ENCODE assay signal across 8 mouse cellular contexts in genomic region chrX:77050401-77051381, GRCm38 (mm10).
DNase-seq lines count a peak whose midpoint lies in the region; ATAC-seq lines count a peak whose summit lies in the region.

No protein-coding gene starts in this region.

- peak; percentile 16 for DNase-seq in R1 (ENCODE audit: low read depth, low spot score)
- peak; percentile 69 for DNase-seq in adrenal gland, postnatal 14 days
- DNase-seq in frontal cortex, postnatal 10 days (ENCODE audit: low spot score in 2 of 2), result peak; percentile 19 to 21
- DNase-seq in kidney, postnatal 10 days, result peak; percentile 38
- peak; percentile 31 for DNase-seq in skeletal muscle tissue, adult 2 months (ENCODE audit: low read depth, low spot score)
- DNase-seq in B cell, adult 2 months, result no peak
- no peak for DNase-seq in urinary bladder, postnatal 4 days (ENCODE audit: low spot score in 2 of 2)

- H3K9ac ChIP-seq in midbrain, embryonic 13.5 days (replicated peaks), result no peak overlapping the region

- peak; percentile 95 for ATAC-seq in midbrain, embryonic 13.5 days

- H3K27ac ChIP-seq in midbrain, embryonic 13.5 days, result peak overlapping the region; percentile 22; the same call in 1 of the 2 replicates

- 37% methylated on average over 5 of the region's 5 CpGs for WGBS in midbrain, embryonic 13.5 days

- no peak overlapping the region for H3K4me3 ChIP-seq in midbrain, embryonic 13.5 days (replicated peaks)

- H3K27me3 ChIP-seq in midbrain, embryonic 13.5 days, result no peaks in the 10 kb centered on the region

- peaks cover 8% of the 10 kb centered on the region; the same call in 1 of the 2 replicates for H3K4me1 ChIP-seq in midbrain, embryonic 13.5 days (replicated peaks)

- H3K36me3 ChIP-seq in midbrain, embryonic 13.5 days, result no peaks in the 10 kb centered on the region

- H3K9me3 ChIP-seq in midbrain, embryonic 13.5 days, result no peaks in the 10 kb centered on the region

- H3K4me2 ChIP-seq in midbrain, embryonic 13.5 days (replicated peaks), result no peak overlapping the region

Comparison
In these comparisons a context has a peak if more than half of its experiments do, and no peak if none do; other contexts are left out.
1. DNase-seq: peak in R1 (single experiment), adrenal gland, postnatal 14 days (single experiment), frontal cortex, postnatal 10 days (2 of 2), kidney, postnatal 10 days (single experiment) and skeletal muscle tissue, adult 2 months (single experiment); none in B cell, adult 2 months (0 of 2) and urinary bladder, postnatal 4 days (0 of 2).